Mouse (Mus musculus) lung, postnatal 0 days (tissue): ENCODE measurements around the gene Sap30bp.

Experiments used
- CTCF ChIP-seq: IDR thresholded peaks from 2 replicates; pipeline ENCODE4 v1.5.1; 2016; ENCODE audit warnings: antibody characterized with exemption, mild to moderate bottlenecking
- EP300 ChIP-seq: IDR thresholded peaks from 2 replicates; pipeline ENCODE4 v1.6.1; 2016; ENCODE audit warnings: antibody characterized with exemption, mild to moderate bottlenecking, control low read depth

DNA sequence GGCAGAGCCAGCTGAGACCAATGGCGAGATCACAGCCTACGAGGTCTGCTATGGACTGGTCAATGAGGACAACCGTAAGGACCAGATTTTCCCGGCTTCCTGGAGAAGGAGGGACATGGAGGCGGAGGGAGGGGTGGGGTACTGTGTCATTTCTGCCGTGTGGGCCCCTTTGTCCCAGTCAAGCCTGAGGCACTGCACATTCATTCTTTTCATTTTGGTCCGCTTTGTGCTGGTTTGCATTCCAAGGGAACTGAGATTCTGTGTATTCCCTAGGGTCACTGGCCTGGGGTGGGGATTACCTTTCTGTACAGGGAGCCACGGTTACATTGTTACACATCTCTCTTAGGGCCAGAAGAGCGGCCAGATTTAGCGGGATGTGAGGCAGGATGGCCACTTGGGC, 67.5 kb downstream of the Sap30bp start:
- TF ChIP-seq EP300 (no peak), CTCF (no peak)
